Mouse (Mus musculus): ENCODE data around the gene Osbpl2.

DNA sequence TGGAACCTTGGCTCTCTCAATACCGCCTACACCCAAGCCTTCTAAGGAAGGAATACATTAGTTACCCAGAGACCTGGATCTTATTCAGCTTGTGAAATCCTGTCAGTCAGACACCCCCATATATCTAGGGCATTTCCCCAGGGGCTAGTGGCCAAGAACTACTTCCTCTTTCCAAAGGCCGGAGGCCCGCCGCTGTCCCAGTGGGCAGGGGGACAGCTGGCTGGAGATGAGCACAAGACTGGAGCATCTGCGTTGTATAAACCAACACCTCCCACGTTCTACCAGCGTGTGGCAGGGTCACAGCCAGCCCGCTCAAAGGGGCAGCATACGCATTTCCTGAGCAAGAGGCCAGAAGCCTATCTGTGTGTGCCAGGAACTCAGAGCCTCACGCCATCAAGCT lies 83.7 kb downstream of the Osbpl2 start:
- TF ChIP-seq TAL1 (IDR thresholded peaks at IDR 0.05; ENCODE audit: low read length) (no peak), GATA1 (IDR thresholded peaks at IDR 0.05; ENCODE audit: low read length) (no peak)
